Mouse (Mus musculus) C2C12 (cell line): ENCODE measurements around the gene Gm10097. TPM values are rescaled to one million over a fixed set of nuclear protein-coding genes. Genes with fewer than 3 reads are reported as not detected.

Experiments used
- H3K27me3 ChIP-seq: one replicate; pipeline ENCODE4 v1.6.1; 2011; ENCODE audit not compliant: control insufficient read depth, insufficient read depth, insufficient read length
- H3K36me3 ChIP-seq: one replicate; pipeline ENCODE4 v1.6.1; 2011; ENCODE audit not compliant: control insufficient read depth, insufficient read depth
- H3K4me3 ChIP-seq: one replicate; pipeline ENCODE4 v1.5.1; 2011; ENCODE audit warnings: mild to moderate bottlenecking, control low read depth; ENCODE audit not compliant: poor library complexity, insufficient read depth, severe bottlenecking
- H3K79me2 ChIP-seq: one replicate; pipeline ENCODE4 v1.6.1; 2011; ENCODE audit not compliant: control insufficient read depth, insufficient read depth
- H3K79me3 ChIP-seq: one replicate; pipeline ENCODE4 v1.6.1; 2011; ENCODE audit warnings: low read depth, control low read depth
- H3ac ChIP-seq: one replicate; pipeline ENCODE3; 2011; ENCODE audit warnings: low read depth; ENCODE audit not compliant: control insufficient read depth, insufficient read length
- CEBPB ChIP-seq: IDR thresholded peaks from one replicate; pipeline ENCODE4 v1.6.1; 2011; ENCODE audit warnings: low read depth, mild to moderate bottlenecking, control low read depth, moderate library complexity
- CTCF ChIP-seq: IDR thresholded peaks from one replicate; pipeline ENCODE4 v1.5.1; 2011; ENCODE audit not compliant: control insufficient read depth, insufficient read depth, insufficient read length
- FOSL1 ChIP-seq: IDR thresholded peaks from one replicate; pipeline ENCODE4 v1.8.0; 2011; ENCODE audit warnings: mild to moderate bottlenecking, low read length; ENCODE audit not compliant: poor library complexity, insufficient read depth, severe bottlenecking
- MAX ChIP-seq: IDR thresholded peaks from one replicate; pipeline ENCODE4 v1.6.1; 2011; ENCODE audit warnings: mild to moderate bottlenecking, control low read depth
- MYOD1 ChIP-seq: IDR thresholded peaks from one replicate; pipeline ENCODE4 v1.6.1; 2011; ENCODE audit warnings: low read depth; ENCODE audit not compliant: control insufficient read depth, insufficient read length
- MYOG ChIP-seq: IDR thresholded peaks from one replicate; pipeline ENCODE4 v1.6.1; 2011; ENCODE audit not compliant: control insufficient read depth, insufficient read length; ENCODE audit errors: extremely low read depth
- USF1 ChIP-seq: IDR thresholded peaks from one replicate; pipeline ENCODE4 v1.6.1; 2011; ENCODE audit warnings: low read depth, mild to moderate bottlenecking, control low read depth, moderate library complexity
- polyA plus RNA-seq: library from polyadenylated mRNA; unstranded; fragments of >200 nt; fragmentation: generic; extraction: Trizol; gene quantifications from one replicate; pipeline ENCODE4 v1.2.1, GENCODE M21; 2012; ENCODE audit warnings: missing spikeins

Gene Gm10097
- polyA plus RNA-seq, 1 experiment, result 0.02 TPM

DNA sequence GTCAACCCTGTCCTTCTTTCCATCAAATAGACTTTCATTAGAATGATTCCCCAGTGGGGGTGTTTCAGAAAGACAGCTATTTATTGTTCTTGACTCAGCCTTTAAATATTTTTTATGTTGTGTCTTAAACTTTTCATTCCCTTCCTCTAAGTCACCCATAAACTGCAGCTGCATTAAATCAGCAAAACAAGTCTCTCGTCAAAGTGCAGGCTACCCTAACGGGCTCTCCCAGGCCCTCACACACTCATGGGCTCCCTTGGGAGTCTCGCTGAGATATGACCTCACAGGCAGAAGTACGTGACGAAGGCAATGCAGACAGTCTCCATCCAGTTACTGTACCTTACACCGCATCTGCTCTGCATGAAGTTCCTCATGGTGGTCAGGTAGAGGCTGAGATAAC is 17.3 kb downstream of the Gm10097 start:
- Histone ChIP-seq H3K36me3 (peaks cover 17% of the 10 kb centered on the region), H3K79me3 (no peaks in the 10 kb centered on the region), H3K4me3 (no peak overlapping the region), H3K27me3 (no peaks in the 10 kb centered on the region), H3ac (no peak overlapping the region), H3K79me2 (no peaks in the 10 kb centered on the region)
- TF ChIP-seq CEBPB (no peak), CTCF (no peak), FOSL1 (no peak), MYOG (no peak), MAX (no peak), USF1 (no peak), MYOD1 (no peak)

DNA sequence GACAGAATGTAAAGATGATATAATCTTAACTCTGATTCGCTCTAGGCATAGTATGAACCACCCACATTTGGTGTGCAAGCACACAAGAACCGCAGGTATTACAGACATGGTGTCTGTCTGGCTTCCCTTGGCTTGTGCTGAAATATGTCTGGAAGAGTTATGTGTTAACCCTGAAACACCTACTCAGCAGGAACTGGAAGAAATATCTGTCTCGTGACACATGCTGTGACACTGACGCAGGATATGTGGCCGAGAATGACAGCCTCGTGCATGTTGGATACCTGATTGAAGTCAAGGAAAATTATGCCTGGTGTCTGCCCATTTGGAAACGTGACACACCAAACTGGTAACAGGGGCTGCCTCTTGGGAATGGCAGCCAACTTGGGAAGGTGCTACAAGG is 18.3 kb downstream of the Gm10097 start:
- no peak overlapping the region for H3K4me3 ChIP-seq
- TF ChIP-seq MYOG, result no peak
- TF ChIP-seq CTCF, result no peak
- no peak for TF ChIP-seq MAX
- TF ChIP-seq FOSL1, result no peak
- no peak for TF ChIP-seq MYOD1
- TF ChIP-seq USF1, result no peak
- TF ChIP-seq CEBPB, result no peak
- H3ac ChIP-seq, result no peak overlapping the region
- H3K79me2 ChIP-seq, result no peaks in the 10 kb centered on the region
- peaks cover 17% of the 10 kb centered on the region for H3K36me3 ChIP-seq
- no peaks in the 10 kb centered on the region for H3K27me3 ChIP-seq
- no peaks in the 10 kb centered on the region for H3K79me3 ChIP-seq

DNA sequence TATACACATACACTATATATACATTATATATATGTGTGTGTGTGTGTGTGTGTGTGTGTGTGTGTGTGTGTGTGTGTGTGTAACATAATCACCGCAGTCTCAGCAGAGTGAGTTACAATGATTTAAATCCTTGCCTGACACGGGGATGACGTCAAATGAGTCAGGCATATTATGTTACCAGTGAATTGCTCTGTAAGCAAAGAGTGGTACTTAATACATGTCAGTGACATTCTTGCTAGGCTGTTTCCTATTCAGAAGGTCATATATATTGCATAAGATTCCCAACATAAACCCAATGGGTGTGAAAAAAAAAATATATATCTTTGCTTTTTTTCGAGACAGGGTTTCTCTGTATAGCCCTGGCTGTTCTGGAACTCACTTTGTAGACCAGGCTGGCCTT is 20.1 kb downstream of the Gm10097 start:
- no peaks in the 10 kb centered on the region for H3K27me3 ChIP-seq
- H3K4me3 ChIP-seq, result no peak overlapping the region
- no peak overlapping the region for H3ac ChIP-seq
- H3K79me3 ChIP-seq, result no peaks in the 10 kb centered on the region
- H3K36me3 ChIP-seq, result peaks cover 11% of the 10 kb centered on the region
- TF ChIP-seq FOSL1 (no peak), MAX (no peak), MYOD1 (no peak), CTCF (no peak), MYOG (no peak), CEBPB (peak; percentile 61)
- no peaks in the 10 kb centered on the region for H3K79me2 ChIP-seq

DNA sequence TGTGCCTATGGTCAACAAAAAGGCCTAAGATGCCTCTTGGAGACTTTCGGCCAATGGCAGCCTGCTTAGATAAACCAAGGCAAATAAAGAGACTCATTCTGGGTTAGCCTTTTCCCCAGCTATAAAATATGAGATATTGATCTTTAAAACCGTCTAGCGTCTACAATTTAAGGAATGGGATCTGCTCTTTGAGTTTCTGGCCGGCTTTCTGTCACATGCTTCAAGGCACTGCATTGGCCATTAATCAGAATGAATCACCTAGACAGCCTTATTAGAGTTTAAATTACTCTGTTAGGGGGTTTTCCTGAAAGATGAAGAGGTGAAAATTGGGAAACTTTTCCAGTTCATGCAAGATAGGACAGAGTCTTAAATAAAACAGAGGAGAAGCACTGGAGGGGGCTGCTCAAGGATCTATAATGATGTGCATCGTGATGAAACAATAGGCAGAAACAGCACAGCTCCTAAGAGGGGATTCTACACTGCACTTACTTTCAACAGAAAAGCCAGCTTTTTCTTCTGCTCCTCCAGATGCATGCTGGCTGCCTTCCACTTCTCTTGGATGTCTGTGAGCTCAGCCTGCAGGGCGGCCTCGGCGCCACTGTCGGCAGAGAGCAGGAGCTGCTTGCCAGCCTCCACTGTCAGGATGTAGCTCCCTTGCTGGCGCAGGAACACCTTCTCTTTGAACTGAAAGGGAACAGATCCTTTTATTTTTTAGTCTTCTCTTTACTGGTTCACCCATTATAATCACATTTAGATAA is 28.2 kb downstream of the Gm10097 start:
- Histone ChIP-seq H3K27me3 (no peaks in the 10 kb centered on the region), H3K4me3 (no peak overlapping the region), H3K79me3 (no peaks in the 10 kb centered on the region), H3K36me3 (peaks cover 34% of the 10 kb centered on the region), H3ac (no peak overlapping the region), H3K79me2 (no peaks in the 10 kb centered on the region)
- TF ChIP-seq MYOD1 (no peak), CTCF (no peak), MYOG (no peak), USF1 (no peak), MAX (no peak), CEBPB (no peak), FOSL1 (no peak)

DNA sequence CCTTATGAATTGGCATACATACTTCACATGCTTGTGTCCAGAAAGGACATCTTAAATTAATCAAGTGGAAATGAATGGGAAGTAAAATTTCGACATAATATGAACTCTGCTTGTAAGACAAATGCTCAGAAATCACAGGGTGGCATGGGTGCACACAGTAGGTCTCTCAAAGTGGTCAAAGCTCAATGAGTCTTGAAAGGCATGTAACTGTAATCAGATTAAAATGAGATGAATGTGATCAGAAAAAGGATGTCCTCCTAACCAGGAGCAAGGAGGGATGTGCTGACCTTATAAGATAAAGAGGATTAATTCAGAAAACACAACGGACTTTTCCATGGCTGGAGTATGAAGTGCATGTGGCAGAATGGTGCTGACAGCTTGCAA is 28.8 kb downstream of the Gm10097 start:
- no peaks in the 10 kb centered on the region for H3K79me3 ChIP-seq
- H3ac ChIP-seq, result no peak overlapping the region
- H3K79me2 ChIP-seq, result no peaks in the 10 kb centered on the region
- H3K36me3 ChIP-seq, result peaks cover 39% of the 10 kb centered on the region
- H3K4me3 ChIP-seq, result no peak overlapping the region
- no peak for TF ChIP-seq FOSL1
- no peak for TF ChIP-seq USF1
- TF ChIP-seq MYOD1, result no peak
- no peak for TF ChIP-seq MYOG
- TF ChIP-seq CTCF, result no peak
- TF ChIP-seq CEBPB, result no peak
- no peak for TF ChIP-seq MAX
- no peaks in the 10 kb centered on the region for H3K27me3 ChIP-seq
